Mouse (Mus musculus) adrenal gland, postnatal 4 days (tissue): Measurements from ENCODE around the gene Baz1b. TPM values are rescaled to one million over a fixed set of nuclear protein-coding genes. Genes with fewer than 3 reads are reported as not detected.

ENCODE experiments used
- DNase-seq, 2 experiments: peaks; one replicate each; pipeline ENCODE4 v3.0.0; 2021 to 2022; ENCODE audit warnings: low spot score in 2 of 2, mixed read lengths in 2 of 2
- microRNA-seq: library from miRNA; unstranded; fragments of <30 nt; microRNA quantifications from one replicate; pipeline ENCODE4 v1.2.0, GENCODE M21; 2021
- total RNA-seq, 2 experiments: library from RNA; stranded (reverse); gene quantifications; 2 replicates each; pipeline ENCODE4 v1.2.3; 2021

The Baz1b gene
- total RNA-seq, 2 experiments from 2014 or later, result 67.4 to 76.4 TPM

DNA sequence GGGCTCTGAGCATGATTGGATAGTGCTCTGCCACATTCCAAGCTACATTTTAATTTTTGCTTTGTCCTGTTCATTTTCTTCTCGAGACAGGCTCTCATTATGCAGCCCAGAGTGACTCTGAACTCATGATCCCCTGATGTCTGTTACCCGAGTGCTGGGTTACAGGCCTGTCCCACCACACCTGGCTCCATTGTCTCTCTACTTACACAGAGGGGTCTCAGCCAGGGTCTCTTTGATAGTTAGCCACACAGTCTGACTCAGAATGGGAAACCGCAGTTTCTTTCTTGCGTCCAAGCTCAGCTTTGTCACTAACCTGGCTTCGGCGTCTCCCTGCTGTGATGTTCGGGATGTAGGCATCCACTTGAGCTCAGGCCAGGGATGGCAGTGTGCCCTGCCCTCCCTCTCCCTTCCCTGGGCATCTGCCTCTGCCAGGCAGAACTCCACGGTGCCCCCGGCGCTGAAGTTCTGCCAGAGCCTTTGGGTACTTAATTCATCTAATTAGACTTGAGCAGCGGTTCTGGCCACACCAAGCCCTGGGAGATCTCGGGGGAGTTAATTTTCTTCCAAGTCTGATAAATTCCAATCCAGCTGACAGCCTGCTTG lies 84.6 kb downstream of the Baz1b start:
- DNase-seq, result no peak

DNA sequence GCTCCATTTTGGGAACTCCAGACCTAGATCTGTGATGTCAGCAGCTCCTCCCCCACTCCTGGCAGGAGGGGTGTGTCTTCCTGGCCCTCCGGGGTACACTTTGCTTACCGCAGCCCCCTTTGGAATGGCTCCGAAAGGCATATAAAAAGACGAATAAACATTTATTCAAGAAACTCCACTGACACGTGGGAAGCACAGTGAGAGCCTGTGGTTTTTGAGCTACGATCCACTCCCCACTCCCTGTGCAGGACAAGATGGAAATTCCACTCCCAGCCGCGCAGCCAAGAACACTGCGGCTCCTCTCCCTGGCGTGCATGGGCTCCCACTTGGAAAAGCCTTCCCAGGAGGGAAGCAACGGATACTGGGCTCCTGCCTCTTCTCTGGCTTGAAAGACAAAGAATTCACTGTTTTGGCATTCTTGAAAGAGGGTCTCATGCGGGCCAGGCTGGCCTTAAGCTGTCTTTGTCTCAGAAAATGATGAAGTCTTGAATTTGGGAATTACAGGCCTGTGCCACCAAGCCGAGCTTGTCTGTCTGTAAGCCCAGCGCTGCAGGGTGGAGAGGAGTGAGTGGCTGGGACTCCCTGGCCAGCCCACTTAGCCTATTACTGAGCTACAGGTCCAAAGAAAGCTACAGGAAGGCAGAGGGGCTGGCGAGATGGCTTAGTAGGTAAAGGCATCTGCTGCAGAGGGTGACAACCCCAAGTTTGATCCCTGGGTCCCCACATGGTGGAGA lies 87.8 kb downstream of the Baz1b start:
- DNase-seq, result no peak

DNA sequence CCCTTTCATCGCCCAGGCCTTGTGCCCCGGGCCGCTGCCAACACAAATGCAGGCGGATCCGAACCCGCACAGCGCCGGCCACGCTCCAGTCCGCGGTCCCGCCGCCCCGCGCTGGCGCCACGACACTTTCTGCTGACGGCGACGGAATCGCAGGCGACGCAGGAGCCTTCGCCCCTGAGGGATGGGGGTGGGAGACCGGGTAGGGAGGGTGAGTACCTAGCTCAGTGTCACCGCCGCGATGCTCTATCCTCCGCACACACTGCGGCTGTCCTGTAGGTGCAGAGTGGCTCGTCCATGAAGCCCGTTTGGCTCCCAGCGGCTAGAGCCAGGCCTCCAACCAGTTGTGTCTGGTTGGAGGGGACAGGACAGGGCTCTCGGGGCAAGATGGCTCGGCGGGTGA lies 89.5 kb downstream of the Baz1b start:
- DNase-seq, result no peak

DNA sequence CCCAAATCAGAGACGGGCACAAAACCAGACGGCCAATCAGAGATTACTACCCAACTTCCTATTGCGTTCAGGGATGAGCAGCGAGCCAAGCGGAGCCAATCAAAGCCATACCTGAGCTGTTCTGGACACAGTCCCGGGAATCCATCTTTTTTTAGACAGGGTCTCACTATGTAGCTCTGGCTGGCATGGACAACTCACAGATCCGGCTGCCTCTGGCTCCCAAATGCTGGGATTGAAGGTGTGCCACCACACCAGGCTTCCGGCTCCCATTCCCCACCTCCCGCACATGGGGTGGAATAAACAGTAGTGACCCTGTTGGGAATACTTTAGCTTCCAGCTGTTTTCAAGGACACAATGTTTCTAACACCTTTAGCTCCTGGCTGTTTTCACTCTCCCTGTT lies 93.2 kb downstream of the Baz1b start:
- no peak for DNase-seq

DNA sequence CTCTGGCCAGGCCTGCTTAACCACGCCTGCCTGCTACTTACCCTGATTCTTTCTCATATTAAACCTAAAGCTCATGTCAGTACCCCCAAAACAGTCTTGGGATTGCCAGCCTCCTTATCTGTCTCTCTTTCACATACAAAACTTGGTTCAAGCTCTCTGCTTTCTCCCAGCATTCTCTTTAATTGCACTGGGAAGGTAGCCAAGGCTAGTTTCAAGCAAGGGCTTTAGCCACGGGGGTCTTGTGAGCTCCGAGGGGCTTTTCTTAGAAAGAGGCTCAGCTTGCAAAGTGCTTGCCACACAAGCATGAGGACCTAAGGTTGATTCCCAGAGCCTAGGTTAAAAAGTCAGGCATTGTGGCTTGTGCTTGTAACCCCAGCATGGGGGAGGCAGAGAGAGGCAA lies 98.1 kb downstream of the Baz1b start:
- DNase-seq, result no peak

DNA sequence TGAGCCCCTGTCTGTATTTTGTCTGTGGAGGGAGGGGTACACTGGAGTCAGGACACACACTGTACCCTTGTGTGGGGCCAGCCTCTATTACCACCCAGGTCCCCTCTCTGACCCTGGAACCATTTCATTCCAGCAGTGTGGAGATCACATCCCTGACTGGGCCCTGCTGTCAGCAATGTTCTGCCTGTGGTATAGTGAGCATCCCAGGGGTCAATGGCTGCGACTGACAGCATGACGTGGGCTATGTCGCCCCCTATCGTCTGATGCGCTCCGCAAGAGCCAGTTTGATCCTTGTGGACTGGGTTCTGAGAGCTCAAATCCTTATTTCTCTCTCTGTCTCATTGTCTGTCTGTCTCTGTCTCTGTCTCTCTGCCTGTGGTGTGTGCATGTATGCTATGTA lies 99.1 kb downstream of the Baz1b start:
- DNase-seq, result peak; percentile 52 to 66

DNA sequence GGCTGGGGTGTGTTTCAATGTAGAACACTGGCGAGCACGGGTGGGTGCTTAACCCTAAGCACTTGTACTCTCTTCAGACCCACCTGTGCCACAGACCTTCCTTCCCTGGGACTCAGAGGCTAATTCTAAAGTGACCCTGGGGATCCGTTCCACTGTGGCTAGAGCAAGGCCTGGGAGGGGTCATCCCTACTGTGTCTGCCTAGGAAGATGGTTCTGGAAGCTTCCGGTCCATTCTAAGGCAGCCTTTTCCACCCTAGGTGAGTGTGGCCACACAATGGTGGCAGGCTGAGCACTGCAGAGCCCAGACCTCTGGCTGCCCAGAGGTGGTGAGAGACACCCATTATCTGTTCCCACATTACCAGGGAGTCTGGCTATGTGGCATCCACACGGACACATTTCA lies 99.9 kb downstream of the Baz1b start:
- no peak for DNase-seq

DNA sequence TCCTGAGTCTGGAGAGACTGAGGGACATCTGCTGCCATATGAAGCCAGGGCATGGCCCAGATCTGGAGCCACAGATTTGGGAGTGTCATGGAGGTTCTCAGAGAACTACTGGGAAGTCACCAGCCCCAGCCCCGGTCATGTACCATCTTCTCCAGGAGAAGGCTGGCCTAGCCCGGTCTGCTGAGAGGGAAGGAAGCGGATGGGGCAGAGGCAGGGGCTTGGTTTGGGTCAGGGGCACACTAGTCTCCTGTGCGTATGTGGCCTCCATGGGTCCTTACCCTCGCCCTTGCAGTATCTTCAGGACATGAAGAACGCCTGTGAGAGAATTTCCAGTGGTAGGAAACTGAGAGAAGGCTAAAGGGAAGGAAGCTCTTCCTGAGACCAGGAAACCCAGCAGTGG lies 103.6 kb downstream of the Baz1b start:
- no peak for DNase-seq

DNA sequence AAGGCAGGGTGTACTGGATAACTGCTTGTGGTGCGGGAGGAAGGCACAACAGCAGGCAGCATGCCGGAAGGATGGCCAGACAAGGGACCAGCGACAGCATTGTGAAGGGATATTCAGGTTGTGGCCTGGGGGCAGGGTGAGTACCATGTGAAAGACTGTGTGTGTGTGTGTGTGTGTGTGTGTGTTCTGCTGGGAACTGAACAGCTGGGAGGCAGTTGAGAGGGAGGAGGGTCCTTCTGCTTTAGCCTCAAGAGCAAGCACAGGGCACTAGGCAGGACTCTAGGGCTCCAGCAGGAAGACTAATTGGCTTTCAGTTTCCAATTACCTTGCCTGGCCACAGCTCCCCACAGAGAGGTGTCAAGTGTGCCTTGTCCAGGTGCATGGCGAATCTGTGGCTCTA lies 104.1 kb downstream of the Baz1b start:
- no peak for DNase-seq

DNA sequence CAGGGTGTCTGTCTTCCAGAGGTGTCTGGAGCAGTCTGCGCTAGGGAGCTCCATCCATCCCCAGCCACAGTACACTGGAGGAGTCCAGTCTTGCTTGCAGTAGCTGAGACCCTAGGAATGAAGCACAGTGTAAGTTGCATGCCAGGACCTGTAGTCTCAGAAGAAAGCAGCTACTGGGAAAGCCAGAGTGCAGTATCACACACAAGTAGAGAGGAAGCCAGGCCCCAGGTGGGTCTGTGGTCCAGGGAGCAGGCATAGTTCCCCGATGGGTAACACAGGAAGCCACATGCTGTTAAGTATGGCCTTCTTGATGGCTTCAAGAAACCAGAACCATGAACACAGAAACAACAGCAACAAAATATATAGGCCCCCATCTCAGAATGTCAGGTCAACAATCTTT lies 104.9 kb downstream of the Baz1b start:
- DNase-seq, result no peak

Small RNA genes within 50 kb of the gene (microRNA-seq; reads per million reads assigned to microRNA genes)
- gene Gm25315, result not detected

Other genes with a start within 250 kb of the Baz1b start
- gene Cldn4, start 240.3 kb upstream of the Baz1b start, total RNA-seq, result 1 to 10 TPM in 1 of 2 experiments, under 1 TPM in 1; 0.23 to 7.8 TPM
- 1 to 10 TPM; 8.6 to 9.4 TPM for gene Cldn3, start 201.1 kb upstream of the Baz1b start, total RNA-seq
- gene Abhd11, start 178.1 kb upstream of the Baz1b start, total RNA-seq, result 10 to 100 TPM; 54.9 to 55.5 TPM
- 10 to 100 TPM; 17.5 to 20.3 TPM for gene Stx1a, start 163.8 kb upstream of the Baz1b start, total RNA-seq
- 10 to 100 TPM; 27.9 to 28.8 TPM for gene Dnajc30, start 123.1 kb upstream of the Baz1b start, total RNA-seq
- gene Bud23, start 122.3 kb upstream of the Baz1b start, total RNA-seq, result 10 to 100 TPM; 49.7 to 50.1 TPM
- 10 to 100 TPM; 10.1 to 12.3 TPM for gene Vps37d, start 109.0 kb upstream of the Baz1b start, total RNA-seq
- gene Mlxipl, start 97.4 kb upstream of the Baz1b start, total RNA-seq, result 10 to 100 TPM; 37.8 to 38.7 TPM
- 10 to 100 TPM; 22.3 to 26.7 TPM for gene Tbl2, start 37.6 kb upstream of the Baz1b start, total RNA-seq
- gene Bcl7b, start 19.0 kb upstream of the Baz1b start, total RNA-seq, result 10 to 100 TPM; 44.6 to 52.1 TPM
- 1 to 10 TPM; 2.6 to 2.8 TPM for gene Fzd9, start 64.0 kb downstream of the Baz1b start, total RNA-seq
- gene Fkbp6, start 162.8 kb downstream of the Baz1b start, total RNA-seq, result under 1 TPM; 0.23 to 0.48 TPM
- under 1 TPM in 1 of 2 experiments, not detected in 1; 0.20 TPM for gene Trim50, start 166.0 kb downstream of the Baz1b start, total RNA-seq
- gene Nsun5, start 182.7 kb downstream of the Baz1b start, total RNA-seq, result 10 to 100 TPM; 23.9 to 24.9 TPM
- gene Pom121, start 207.3 kb downstream of the Baz1b start, total RNA-seq, result 10 to 100 TPM; 35.9 to 40.7 TPM